Mouse (Mus musculus) erythroblast, embryonic 14.5 days (primary cell): ENCODE data around the gene Nup153. TPM values are rescaled to one million over a fixed set of nuclear protein-coding genes. Genes with fewer than 3 reads are reported as not detected.

Experiments used
- H3K27me3 ChIP-seq: 2 replicates; pipeline ENCODE4 v1.6.1; 2012; ENCODE audit warnings: inconsistent platforms; ENCODE audit not compliant: control insufficient read depth
- H3K36me3 ChIP-seq: 2 replicates; pipeline ENCODE4 v1.6.1; 2012; ENCODE audit warnings: mild to moderate bottlenecking, inconsistent platforms; ENCODE audit not compliant: control insufficient read depth
- H3K4me1 ChIP-seq: 2 replicates; pipeline ENCODE4 v1.6.1; 2012; ENCODE audit warnings: inconsistent platforms; ENCODE audit not compliant: control insufficient read depth
- H3K4me3 ChIP-seq: replicated peaks from 2 replicates; pipeline ENCODE3; 2012; ENCODE audit warnings: moderate library complexity, mild to moderate bottlenecking, inconsistent platforms
- H3K9me3 ChIP-seq: 2 replicates; pipeline ENCODE4 v1.6.1; 2012; ENCODE audit warnings: low read length, inconsistent platforms, mixed read lengths; ENCODE audit not compliant: control insufficient read depth
- GATA1 ChIP-seq: IDR thresholded peaks from 2 replicates; pipeline ENCODE4 v1.6.1; 2012; ENCODE audit warnings: low read length, inconsistent platforms, mixed read lengths
- TAL1 ChIP-seq: IDR thresholded peaks from 3 replicates; pipeline ENCODE4 v1.6.1; 2012; ENCODE audit warnings: low read length, inconsistent platforms, mixed read lengths
- polyA plus RNA-seq: library from polyadenylated mRNA; stranded (reverse); fragments of >175 nt; gene quantifications from 2 replicates; pipeline ENCODE4 v1.2.3, GENCODE M21; 2012

Nup153 gene
- polyA plus RNA-seq, 1 experiment = 1.6 TPM

DNA sequence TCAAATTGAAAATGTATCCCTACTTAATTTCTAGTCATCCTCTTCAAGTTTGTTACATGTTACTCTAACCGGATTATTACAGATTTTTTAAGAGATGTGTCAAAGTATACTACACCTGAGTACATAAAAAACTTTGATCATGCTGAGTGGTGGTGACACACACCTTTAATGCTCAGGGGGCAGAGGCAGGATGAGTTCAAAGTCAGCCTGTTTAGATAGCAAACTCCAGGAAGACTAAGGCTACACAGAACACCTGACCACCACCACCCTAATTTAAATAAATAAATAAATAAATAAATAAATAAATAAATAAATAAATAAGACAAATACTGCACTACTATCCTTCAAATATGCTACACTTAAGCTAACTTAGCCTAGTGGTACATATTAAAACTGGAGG, 31.8 kb downstream of the Nup153 start:
- H3K4me1 ChIP-seq = no peaks in the 10 kb centered on the region; the same call in 1 of the 2 replicates
- TF ChIP-seq GATA1 = no peak
- H3K36me3 ChIP-seq = peaks cover 100% of the 10 kb centered on the region
- no peak overlapping the region for H3K4me3 ChIP-seq
- H3K9me3 ChIP-seq = no peaks in the 10 kb centered on the region
- H3K27me3 ChIP-seq = no peaks in the 10 kb centered on the region

DNA sequence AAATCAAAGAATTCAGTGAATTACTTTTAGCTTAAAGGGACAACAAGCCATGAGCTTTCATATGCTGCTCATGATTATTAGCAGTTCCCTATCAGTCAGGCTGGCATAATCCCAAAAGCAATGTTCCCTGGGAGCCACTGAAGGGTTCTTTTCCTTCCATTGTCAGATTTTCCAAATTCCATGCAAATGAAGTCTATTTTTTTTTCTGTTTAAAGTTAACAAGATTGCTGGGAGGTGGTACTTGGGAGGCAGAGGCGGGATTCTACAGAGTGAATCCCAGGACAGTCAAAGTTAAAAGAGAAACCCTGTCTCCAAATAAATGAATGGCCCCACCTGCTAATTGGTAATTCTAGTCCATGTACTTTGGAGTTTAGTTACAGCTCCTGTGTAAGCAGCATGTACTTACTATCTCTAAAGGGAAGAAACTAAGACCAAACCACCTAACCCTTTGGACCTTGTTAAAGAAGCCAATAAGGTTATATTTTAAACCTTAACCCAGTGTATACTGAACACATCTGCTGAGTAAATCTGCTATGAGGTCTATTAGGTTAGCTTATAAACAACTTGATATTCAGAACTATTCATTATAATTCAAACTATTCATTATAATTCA, 32.3 kb downstream of the Nup153 start:
- no peak for TF ChIP-seq TAL1
- TF ChIP-seq GATA1 = no peak
- peaks cover 100% of the 10 kb centered on the region for H3K36me3 ChIP-seq
- H3K9me3 ChIP-seq = no peaks in the 10 kb centered on the region
- H3K4me3 ChIP-seq = no peak overlapping the region
- no peaks in the 10 kb centered on the region for H3K27me3 ChIP-seq
- peaks cover 4% of the 10 kb centered on the region for H3K4me1 ChIP-seq

DNA sequence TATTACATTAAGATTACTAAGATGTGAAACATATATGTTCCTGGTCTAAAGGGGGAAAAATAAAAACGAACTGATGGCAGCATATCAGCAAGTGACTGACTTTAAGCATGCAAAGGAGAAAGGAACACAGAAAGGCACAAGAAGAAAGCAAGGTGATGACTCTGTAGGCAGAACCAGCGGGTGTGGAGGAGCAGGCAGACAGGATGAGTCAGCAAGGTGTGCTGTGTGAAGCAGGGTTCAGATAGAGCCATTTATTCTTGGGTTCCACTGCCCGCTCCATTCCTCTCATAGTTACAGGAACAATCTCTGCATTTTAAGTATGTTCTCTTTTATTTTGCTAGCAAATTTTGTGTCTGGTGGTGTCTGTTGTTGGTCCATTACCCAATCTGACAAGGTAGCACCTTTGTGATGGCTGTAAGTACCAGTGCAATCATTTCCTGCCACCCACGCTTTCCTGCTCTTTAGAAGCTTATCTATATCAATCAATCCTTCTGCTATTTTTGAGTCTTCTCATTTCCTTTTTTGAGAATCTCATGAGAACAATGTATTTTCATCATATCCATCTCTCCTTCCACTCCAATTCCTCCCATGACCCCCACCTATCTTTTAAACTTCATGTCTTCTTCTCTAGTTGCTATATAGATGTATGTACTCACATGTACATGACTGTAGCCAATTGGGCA, 37.0 kb downstream of the Nup153 start:
- H3K4me3 ChIP-seq = no peak overlapping the region
- TF ChIP-seq GATA1 = no peak
- no peak for TF ChIP-seq TAL1
- H3K9me3 ChIP-seq = no peaks in the 10 kb centered on the region
- peaks cover 4% of the 10 kb centered on the region for H3K4me1 ChIP-seq
- no peaks in the 10 kb centered on the region for H3K27me3 ChIP-seq
- H3K36me3 ChIP-seq = peaks cover 100% of the 10 kb centered on the region

DNA sequence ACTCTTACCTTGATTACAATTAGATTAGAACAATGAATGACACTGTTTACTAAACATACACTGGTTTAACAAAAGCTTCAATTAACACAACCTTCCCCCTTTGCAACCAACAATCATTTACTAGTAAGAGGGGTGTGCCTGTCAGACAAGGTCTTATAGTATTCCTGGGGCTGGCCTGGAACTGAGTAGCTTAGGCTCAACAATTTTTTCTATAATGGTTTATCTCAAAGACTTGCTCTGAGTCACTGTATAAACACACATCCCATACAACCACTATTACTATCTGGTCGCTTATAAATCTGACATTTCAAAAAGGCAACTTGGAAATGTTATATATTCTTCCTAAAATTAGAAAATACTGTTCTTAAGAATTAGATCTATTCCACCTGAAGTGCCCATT, 44.4 kb downstream of the Nup153 start:
- no peaks in the 10 kb centered on the region for H3K9me3 ChIP-seq
- no peaks in the 10 kb centered on the region for H3K27me3 ChIP-seq
- H3K4me1 ChIP-seq = no peaks in the 10 kb centered on the region
- H3K36me3 ChIP-seq = peaks cover 96% of the 10 kb centered on the region
- H3K4me3 ChIP-seq = no peak overlapping the region
- TF ChIP-seq TAL1 (no peak), GATA1 (no peak)

DNA sequence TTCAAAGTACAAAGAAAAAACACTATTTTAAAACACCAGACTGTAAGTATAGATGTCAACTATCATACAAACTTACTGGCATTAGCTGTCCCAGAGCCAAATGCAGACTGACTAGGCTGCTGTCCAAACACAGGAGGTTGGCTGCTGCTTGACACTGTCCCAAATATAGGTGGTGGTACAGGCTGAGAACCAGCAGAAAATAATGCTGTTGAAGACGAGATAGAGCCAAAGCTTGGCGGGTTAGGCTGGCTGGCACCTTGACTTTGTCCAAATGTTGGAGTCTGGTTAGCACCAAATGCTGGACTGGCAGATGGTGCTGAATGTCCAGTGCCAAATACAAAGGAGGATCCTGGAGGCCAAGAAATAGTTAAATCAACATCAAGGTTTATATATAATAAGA, 44.8 kb downstream of the Nup153 start:
- H3K9me3 ChIP-seq = no peaks in the 10 kb centered on the region
- TF ChIP-seq TAL1 = no peak
- no peak for TF ChIP-seq GATA1
- no peaks in the 10 kb centered on the region for H3K27me3 ChIP-seq
- no peak overlapping the region for H3K4me3 ChIP-seq
- H3K4me1 ChIP-seq = no peaks in the 10 kb centered on the region
- peaks cover 96% of the 10 kb centered on the region for H3K36me3 ChIP-seq

DNA sequence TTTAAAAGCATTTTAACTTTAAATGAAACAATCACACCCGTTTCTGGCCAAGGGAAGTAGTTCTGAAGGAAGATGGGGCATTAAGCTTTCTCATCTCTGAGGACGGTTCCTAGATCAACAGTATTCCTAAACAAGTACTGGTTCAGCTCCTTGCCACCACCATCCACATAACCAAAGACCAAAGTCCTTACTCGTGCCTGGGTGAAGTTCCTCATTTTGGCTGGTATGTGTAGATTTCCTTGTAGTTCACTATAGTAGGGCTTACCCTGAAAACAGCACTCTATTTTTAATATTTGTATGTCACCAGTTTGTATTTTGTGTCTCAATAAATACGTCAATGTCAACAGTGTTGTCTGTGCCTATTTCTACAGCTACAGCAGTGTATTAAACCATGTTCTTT, 50.0 kb downstream of the Nup153 start:
- peaks cover 91% of the 10 kb centered on the region for H3K36me3 ChIP-seq
- no peak overlapping the region for H3K4me3 ChIP-seq
- no peaks in the 10 kb centered on the region for H3K9me3 ChIP-seq
- H3K4me1 ChIP-seq = no peaks in the 10 kb centered on the region
- TF ChIP-seq TAL1 (no peak), GATA1 (no peak)
- H3K27me3 ChIP-seq = no peaks in the 10 kb centered on the region

DNA sequence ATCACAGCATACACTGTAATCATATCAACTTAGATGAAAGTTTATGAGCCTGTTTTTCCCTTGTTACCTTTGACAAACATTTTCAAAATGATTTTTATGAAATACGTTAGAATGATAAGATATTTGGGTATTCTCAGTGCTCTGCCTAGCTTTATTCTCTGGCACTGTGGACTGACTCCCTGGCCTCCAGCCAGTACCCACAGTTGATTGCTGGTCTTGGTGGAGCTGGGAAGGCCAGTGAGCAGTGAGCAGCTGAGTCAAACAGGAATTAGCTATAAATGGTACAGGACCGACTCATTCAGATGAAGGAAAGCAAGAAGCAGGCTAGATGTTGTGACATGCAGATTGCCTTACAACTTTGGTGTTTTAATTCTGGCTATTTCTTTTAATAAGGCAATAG, 53.1 kb downstream of the Nup153 start:
- Histone ChIP-seq H3K9me3 (no peaks in the 10 kb centered on the region), H3K4me3 (no peak overlapping the region), H3K36me3 (peaks cover 84% of the 10 kb centered on the region), H3K4me1 (peaks cover 13% of the 10 kb centered on the region), H3K27me3 (no peaks in the 10 kb centered on the region)
- no peak for TF ChIP-seq GATA1

DNA sequence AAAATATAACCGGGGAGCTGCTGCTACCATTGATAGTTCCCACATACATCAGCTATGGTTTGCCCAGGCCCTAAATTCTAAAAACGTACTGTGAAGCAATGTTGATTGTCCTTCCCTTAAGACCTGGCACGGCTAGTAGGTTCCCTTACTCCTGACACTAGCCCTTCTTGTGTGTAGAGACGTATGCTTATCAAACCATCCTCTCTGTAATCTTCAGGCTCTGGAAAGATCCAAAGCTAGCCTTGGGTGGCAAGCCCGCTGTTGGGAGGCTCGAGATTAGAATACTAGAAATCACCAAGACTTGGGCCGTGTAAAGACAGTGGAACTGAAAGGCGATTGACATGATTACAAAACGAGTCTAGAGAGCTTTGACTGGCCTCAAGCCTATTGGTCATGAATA, 57.2 kb downstream of the Nup153 start:
- peaks cover 22% of the 10 kb centered on the region for H3K4me1 ChIP-seq
- peak overlapping the region; percentile 97 for H3K4me3 ChIP-seq
- TF ChIP-seq GATA1 = no peak
- no peak for TF ChIP-seq TAL1

DNA sequence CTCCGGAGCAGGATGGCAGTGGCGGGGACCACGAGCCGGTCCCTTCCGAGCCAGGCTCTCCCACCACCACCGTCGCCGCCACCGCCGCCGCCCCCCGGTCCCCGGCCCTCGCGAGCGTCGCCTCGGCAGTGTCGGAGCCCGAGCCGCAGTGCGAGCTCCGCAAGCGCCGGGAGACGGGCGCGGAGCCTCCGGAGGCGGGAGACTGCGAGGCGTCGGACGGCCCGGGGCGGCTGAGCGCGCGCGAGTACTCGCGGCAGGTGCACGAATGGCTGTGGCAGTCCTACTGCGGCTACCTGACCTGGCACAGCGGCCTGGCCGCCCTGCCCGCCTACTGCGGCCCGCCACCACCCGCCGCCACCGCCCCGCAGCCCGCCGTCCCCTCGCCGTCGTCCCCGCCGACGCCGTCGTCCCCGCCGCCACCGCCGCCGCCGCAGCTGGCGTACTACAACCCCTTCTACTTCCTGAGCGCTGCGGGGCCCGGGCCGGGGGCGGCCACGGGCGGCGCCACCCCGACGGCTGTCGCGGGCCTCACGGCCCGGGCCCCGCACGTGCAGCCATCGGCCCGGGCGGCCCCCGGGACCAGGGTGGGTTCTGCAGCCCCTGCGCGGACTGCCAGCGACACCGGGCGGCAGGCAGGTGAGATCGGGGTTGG, 58.0 kb downstream of the Nup153 start:
- peaks cover 17% of the 10 kb centered on the region for H3K27me3 ChIP-seq
- no peaks in the 10 kb centered on the region for H3K9me3 ChIP-seq
- peaks cover 22% of the 10 kb centered on the region for H3K4me1 ChIP-seq
- H3K4me3 ChIP-seq = peak overlapping the region; percentile 97
- peaks cover 40% of the 10 kb centered on the region for H3K36me3 ChIP-seq
- TF ChIP-seq TAL1 (no peak), GATA1 (no peak)

More for the DNA sequence above, 57.2 kb downstream of the Nup153 start:
- peaks cover 48% of the 10 kb centered on the region for H3K36me3 ChIP-seq
- H3K9me3 ChIP-seq = no peaks in the 10 kb centered on the region
- H3K27me3 ChIP-seq = peaks cover 16% of the 10 kb centered on the region
